Mouse (Mus musculus) layer of hippocampus, postnatal 10 days (tissue): ENCODE data around the gene Dock8. TPM values are rescaled to one million over a fixed set of nuclear protein-coding genes. Genes with fewer than 3 reads are reported as not detected.
A peak's percentile ranks its signal among the peaks of the same experiment; 100 is the strongest.

Experiments
- DNase-seq, 2 experiments: peaks; one replicate each; pipeline ENCODE4 v3.0.0; 2021; ENCODE audit warnings: low spot score in 2 of 2
- total RNA-seq, 2 experiments: library from RNA; stranded (reverse); gene quantifications; 2 replicates each; pipeline ENCODE4 v1.2.3; 2021

The Dock8 gene
- total RNA-seq, 2 experiments from 2014 or later: 2.5 to 4.2 TPM

DNA sequence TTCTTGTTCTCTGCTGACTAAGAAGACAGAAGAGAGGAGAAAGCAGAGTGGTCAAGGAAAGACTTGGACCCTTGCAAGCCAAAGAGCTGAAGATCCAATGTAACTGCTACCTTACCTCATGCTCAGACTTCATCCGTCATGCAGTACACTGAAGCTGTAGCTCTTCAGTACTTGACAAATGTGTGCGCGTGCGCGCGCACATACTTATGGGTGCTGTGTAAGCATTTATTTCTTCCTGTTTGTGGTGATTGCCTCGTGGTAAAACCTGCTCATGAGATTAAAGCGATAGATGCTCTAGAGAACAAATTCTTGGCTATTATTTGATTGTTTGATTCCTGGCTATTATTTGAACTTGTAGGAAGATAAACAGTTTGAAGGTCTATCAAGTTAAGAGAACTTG is 58.5 kb downstream of the Dock8 start:
- no peak for DNase-seq

DNA sequence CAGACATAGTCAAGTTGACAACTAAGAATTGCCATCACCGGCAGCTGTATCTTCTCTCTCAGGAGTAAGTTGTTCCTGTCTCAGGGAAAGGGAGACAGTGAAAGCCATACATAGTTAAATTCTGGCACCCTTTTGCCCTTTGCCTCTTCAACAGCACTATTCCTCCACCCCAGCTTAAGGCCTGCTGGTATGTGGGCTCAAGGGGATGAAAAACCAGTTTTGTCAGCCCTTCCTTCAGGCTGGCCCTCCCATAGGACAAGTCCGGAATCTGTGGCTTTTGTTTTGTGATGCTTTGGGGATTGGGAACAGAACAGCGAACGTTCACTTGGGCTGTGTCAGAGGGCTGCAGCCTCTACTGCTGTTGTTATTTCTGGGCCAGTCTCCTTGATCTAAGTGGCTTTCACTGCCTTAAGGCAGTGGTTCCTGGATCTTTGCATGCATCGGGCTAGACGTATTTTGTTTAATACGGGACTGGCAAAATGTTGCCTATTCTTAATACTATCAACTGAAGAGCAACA is 60.6 kb downstream of the Dock8 start:
- DNase-seq: no peak

DNA sequence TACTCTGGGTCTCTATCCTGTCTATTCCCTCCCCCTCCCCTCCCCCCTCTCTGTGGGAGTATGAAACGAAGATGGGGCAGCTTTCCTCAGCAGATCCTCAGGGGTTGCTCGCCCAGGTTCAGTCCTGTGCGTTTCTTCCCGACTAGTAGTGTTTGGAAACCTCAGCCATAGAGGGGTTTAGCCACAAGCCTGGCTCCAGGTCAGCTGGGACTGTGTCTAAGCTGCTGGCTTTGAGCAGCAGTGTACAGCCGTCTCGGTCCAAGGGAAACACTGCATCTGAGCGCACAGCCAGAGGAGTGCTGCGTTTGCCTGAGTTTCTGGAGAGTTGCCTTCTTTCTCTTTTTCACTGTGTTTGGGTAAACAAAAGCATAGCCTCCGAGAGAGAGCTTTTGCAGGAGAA is 61.0 kb downstream of the Dock8 start:
- peak in 1 of 2 experiments; percentile 27 for DNase-seq

DNA sequence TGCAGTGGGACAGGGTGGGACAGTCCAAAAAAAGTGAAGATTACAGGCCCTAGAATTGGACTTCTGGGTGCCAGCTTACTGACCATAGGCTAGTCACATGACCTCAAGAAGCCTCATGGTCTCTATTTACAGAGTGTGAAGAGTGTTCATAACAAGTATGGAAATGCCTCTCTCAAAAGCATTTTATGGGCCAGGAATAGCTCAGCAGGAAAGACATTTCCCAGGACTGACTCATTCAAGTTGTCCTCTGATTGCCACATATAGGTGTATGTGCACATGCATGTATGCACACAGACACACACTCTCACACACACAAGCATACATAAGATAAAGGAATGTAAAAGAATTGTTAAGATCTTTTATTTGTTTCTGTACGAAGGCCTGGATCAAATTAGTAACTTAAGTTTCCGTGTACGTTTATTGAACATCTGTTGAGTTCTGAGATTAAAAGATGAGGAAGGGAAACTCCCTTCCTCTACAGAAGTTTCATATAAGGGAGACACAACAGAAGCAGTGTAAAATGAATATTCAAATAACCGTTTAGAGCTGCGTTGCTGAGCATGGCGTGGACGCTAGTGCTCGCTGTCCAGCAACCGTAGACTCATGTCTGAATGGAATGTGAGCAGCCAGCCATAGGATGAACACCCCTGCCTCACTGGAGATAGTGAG is 63.0 kb downstream of the Dock8 start:
- no peak for DNase-seq

DNA sequence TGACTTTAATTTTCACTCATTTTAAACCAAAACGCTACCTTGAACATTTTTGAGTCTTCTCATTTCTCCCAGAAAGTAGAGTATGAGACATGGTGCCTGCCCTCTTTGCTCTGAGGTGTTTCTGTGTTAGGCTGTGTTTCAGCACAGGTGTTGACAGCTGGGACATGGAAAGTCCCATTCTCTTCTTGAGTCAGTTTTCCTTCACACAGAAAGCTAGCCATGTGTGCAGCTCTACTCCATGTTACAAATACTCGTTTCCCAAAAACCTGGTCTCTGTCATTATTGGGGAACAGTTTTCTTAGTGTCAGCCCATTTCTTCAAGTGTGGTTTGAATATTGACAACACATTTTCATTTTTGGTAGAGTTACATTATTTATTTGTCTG is 63.5 kb downstream of the Dock8 start:
- DNase-seq: no peak

DNA sequence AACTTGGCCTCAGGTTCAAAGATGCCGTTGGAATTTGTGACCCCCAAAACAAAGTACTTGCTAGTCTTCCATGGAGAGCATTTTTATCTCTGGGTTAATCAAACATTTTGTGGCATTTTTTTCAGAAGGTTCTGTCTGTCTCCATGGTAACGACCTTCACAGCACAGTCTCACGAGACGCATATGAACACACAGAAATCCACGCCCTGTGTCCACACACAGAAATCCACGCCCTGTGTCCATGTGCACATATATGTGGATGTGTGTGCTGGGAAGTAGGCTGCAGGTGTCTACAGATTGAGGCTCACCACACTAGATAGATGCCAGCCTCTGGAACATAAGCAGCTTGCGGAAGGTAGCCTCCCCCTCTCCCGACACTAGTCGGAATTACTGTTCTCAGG is 66.9 kb downstream of the Dock8 start:
- DNase-seq: no peak

DNA sequence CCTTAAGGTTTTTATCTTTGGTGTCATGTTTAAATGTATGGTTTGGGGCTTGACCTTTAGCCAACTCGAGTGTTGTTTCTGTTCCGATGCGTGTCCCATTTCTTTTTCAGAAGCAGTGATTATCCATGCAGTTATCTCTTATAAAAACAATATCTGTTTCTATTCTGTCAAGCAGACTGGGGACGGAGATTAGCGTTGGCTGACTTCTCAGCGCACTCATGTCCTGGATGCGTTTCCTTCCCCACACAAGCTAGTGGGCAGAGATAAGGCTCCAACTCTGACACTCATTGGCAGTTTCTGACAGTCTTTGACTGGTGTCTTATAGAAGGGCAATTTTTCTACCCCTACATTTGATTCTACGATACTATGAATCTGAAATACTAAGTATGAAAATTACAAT is 69.2 kb downstream of the Dock8 start:
- no peak for DNase-seq

DNA sequence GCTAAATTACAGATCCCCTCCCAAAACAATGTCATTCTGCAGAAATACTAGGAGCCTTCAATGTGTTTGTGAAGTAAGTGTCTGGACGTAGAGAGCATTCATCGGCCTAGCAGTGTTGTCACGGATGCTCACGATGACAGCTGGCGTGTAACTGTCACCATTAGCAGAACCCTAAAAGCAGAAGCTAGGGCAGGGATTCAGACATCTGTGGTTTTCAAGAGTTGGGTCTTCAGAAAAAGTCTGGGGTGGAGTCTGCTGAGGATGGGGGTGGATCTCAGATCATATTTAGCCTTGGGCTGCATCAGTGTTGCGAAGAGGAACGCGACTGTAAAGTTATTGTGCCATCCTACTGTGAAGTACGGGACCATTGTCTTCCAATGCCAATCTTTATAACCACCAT is 73.2 kb downstream of the Dock8 start:
- DNase-seq: no peak

DNA sequence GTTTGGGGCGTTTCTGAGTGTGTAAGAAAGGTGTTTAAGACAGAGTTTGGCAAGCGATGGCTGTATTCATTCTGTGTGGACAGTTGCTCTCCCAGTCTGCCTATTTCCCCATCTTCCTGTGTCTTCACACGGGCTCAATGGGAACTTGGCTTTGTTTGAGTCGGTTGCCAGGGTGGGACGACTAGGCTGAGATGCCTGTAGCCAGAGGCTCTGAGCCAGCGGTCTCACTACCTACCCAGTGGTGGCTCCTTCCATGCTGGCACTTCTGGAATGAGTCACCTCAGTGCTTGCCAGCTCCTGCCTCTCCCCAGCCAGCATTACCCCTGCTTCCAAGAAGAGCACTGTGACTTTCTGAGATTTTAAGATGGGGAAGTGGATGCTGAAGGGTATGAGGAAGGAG is 75.4 kb downstream of the Dock8 start:
- peak in 1 of 2 experiments; percentile 26 for DNase-seq

DNA sequence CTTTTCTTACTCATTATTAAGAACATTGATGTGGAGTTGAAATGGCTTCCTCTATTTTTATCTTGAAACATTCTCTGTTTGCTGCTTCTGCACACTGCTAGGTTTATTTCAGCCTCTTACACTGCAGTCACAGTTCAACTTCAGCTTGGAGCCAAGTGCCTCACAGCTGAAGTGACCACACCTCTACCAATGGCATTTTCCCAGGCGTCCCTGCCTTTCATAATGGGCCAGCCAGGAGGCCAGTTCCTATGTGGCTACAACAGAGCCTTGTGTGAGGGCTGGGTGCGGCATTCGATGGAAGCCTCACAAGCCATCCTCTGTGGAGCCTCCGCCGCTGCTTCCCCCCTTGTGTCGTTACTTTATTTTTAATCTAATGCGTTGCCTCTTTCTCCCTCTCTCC is 78.3 kb downstream of the Dock8 start:
- no peak for DNase-seq

DNA sequence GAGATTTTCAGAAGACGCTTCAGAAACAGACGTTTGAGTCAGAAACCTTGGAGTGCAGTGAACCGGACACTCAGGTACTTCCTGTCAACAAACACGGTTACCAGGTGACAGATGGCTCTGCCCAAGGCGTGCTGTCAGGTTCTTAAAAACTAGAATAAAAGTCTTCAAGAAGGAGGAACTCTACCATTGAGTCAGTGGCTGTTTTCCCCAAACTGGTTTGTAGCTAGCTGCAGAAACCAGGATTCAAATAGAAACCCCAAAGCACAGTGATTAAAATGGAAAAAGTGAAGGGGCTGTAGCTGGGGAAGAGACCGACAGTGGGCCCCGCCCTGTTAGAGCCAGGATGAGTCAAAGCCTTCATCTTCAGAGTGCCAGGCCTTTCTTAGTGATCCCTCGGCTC is 78.8 kb downstream of the Dock8 start:
- DNase-seq: no peak

DNA sequence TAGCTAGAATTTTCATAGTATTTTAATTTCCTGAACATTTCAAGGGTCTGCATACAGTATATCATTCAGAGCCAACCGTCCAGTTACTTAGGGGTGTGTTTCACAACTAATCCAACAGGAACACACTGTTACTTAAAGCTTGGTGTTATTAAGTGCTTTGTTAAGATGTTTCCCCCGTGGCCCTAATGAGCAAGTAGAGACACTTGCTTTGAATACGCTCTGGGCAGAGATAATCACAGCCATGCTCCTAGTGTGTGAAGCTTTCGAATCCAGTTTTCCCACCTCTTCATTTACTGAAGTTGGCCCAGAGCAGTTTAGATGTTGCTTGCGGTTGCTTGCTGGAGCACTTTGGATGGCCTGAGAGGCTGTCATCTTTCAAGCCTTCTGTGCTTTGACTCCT is 80.8 kb downstream of the Dock8 start:
- DNase-seq: no peak

DNA sequence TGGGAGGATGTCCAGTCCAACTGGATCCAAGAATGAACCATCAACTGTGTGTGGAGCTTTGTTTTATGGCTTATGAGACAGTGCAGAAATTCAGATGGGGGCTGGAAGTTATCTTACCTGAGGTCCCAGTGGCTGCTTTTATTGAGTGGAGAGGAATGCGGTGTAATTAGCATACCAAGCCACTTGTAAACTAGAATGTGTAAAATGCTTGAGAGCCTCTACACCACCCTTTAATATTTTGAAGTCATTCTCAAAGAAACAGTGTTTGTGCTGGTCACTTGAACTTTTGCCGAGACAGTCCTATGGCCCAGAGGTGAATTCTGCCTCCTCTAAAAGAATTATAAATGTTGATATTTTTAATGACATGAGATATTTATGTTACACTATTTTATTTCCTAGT is 83.5 kb downstream of the Dock8 start:
- DNase-seq: no peak

DNA sequence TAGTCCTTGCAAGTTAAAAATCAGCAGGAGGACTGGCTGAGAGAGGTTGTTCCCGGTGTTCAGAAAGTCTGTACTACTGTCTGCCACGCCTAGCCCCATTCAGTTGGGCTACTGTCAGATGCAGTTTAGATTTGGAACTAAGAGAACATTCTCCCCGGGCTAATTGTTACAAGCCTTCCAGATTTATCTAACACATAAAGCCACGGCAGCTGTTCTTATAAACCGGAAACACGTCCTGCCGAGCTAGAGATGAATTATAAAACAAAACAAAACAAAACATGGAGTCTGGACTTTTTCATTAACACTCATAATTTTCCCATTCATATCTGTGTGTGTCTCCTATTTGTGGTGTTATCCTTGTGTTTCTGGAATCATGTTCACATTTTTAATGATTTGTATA is 87.8 kb downstream of the Dock8 start:
- no peak for DNase-seq

DNA sequence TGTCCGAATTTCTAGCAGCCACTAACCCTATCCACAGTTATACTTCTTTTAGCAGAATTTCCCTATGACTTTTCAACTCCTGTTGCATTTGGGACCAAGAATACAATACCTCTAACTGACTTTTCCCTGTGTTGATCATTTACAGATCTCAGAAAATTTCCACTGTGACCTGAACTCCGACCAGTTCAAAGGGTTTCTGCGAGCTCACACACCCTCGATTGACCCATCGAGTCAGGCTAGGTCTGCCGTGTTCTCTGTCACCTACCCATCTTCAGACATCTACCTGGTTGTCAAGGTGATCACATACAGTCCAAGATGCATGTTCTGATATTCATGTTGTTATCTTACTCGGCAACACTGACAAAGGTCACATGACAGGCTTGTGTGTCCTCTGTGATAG is 90.4 kb downstream of the Dock8 start:
- no peak for DNase-seq

DNA sequence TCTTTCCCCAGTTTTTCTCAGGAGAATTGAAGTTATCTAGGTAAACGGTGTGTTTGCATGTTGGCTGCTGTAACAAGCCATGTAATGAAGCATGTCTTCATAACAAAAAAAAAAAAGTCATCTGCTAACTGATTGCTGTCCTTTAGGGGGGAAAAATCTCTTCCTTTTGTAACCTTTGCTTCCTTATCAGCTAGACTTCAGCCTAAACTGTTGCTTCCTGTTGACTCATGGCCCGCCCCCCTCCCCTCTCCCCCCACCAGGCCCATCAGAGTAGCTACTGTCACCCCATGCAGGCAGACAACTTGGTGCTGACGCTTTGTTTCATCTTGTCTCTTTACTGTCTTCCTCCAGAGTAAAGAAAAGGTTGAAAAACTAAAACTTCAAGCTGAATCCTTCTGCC is 95.8 kb downstream of the Dock8 start:
- no peak for DNase-seq

DNA sequence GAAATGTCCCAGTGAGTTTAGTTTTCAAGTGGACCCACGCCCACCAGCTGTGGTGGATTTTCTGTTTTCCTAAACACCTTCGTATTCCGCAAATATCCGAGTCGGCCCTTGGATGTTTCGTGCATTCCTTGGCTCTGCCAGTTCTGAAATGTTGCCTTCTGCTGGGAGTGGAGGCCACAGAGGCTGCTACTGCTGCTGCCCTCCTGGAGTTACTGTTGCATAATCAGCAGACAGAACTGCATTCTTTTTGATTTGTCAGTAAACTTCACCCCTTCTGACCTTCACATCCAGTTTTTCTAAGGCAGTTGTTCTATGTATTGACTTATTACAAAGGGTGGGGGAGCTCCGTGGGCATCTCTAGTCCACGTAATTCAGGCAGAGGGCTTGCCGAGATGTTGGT is 97.0 kb downstream of the Dock8 start:
- DNase-seq: no peak

DNA sequence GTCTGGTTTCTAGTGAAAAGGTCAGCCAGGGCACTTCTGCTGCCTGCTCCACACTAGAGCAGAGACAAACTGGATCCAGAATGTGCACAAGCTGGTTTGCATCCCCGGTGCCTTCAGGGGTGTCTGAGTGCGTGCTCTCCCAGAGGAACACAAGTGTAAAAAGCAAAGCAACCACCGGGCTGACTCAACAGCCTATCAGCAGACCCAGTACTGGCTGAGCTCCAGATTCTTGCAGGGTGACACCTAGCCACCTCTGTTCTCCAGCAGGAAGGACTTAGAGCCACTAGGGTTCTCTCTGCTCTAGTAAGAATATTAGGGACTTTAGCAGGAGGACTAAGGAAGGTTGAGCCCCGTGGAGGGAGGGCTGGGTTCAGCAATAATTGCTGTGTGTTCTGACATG is 97.7 kb downstream of the Dock8 start:
- no peak for DNase-seq

DNA sequence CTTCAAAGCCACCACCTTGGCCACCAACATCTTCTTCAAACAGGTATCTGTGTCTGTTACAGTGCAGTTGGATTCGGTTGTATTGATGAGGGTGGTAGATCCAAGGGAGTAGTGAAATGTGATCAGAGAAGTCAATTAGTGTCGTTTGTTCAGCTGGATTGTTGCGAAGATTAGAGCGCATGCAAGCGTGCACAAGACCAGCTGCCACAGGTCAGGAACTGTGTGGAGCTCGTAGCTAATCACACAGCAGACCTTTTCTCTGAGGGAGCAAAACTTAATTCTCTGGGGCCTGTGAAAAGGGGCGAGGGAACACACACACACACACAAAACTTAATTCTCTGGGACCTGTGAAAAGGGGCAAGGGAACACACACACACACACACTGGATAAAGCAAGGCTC is 98.2 kb downstream of the Dock8 start:
- no peak for DNase-seq

DNA sequence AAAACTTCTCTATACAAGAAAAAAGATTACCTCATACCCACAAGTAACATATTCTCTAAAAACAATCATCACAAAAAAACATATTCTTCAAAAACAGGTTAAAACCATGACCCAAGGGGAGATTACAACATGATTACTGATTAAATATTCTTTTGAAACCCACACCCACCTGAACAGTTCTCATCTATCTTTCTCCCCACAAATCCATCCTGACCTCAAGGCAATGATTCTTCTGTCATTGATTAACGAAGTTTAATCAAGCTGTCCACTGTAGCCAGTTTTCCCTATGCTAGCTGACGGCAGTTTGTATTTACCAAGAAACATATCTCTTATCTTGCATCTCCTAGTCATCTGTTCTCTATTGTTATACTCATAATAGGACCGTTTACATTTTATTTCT is 98.6 kb downstream of the Dock8 start:
- no peak for DNase-seq

DNA sequence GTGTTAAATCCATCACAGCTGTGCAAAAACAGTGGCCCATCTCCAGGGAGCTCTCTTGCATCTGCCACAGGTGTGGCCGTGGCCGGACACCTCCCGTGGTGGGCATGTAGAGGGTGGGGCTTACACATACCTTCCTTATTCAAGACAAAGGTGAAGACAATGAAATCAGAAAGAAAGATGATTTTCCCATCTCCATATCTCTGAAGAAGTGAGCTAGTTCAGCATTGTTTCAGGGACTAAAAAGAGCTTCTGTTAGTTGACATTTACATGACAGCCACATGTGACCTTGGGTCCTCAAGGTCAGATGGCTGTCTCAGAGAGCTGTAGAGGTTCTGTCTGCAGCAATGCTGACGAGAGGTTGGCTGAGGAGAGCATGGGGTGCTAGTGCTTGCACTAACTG is 99.6 kb downstream of the Dock8 start:
- DNase-seq: no peak

DNA sequence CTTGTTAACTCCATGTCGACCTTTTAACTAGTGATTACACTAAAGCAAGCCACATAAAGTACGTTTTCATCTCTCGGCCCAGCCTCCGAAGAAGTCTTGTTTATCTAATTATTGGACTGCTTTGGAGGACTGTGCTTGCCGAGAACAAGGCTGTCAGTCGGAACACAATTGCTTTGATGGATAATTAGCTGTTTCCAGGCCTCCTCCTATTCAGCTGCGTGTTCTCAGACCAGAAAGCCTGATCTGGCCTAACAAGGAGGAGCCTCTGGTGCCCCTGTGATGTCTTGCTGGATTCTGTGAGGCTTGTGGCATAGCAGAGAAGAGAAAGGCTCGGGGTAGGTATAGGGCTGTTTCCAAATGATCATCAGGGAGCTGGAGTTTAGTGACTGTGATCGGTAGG is 106.3 kb downstream of the Dock8 start:
- DNase-seq: no peak

DNA sequence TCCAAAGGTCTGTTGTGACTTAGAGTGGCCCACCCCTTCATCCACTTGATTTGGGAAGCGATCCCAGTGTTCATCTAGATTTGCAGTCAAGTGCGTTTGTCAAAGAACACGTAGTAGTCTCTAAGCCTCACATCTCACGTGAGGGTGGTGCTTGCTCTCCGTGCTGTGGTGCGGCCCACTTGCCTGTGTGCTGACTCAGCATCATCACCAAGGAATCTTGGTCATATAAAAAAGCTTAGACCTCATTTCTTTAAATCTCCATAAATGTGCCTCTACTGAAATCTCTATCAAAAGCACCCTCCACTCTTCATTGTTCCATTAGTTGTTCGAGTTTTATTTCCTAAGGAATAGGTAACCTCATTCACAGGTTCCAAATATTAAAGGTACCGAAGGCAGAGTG is 107.0 kb downstream of the Dock8 start:
- DNase-seq: no peak

DNA sequence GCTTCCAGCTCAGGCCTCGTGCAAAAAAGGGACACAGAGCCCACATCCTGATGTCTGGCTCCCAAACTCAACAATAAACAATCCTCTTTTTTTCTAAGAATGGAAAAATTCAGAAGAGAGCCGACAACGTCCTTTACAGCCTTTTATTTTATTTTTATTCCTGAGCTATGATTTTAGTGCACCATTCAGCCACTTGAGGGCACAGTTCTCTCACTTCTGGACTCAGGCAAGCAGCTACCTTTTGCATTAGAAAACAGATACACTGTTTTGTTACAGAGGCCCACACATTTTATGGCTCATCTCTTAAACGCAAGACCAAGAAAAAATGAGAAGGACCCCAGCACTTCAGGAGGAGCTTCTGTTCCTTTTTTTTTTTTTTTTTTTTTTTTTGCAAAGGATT is 108.1 kb downstream of the Dock8 start:
- DNase-seq: peak; percentile 20 to 48
